Comparison of ENCODE assay signal across 9 mouse cellular contexts in genomic region chr17:83218722-83219121, GRCm38 (mm10). TPM values are rescaled to one million over a fixed set of nuclear protein-coding genes. Genes with fewer than 3 reads are reported as not detected.
DNase-seq lines count a peak whose midpoint lies in the region; ATAC-seq lines count a peak whose summit lies in the region.
"Had no signal": no experiment of that assay in that cellular context is flagged by ENCODE, and none has a peak within 500 bp of the region (broad histone marks: within the 10 kb centered on the region; RNA-seq: fewer than 3 reads in every experiment).

No protein-coding gene starts in this region.

- WGBS in kidney, embryonic 15.5 days, result 49% methylated on average over 6 of the region's 6 CpGs
- 50% methylated on average over 6 of the region's 6 CpGs for WGBS in forebrain, embryonic 12.5 days
- 58% methylated on average over 6 of the region's 6 CpGs for WGBS in intestine, embryonic 14.5 days

- H3K4me1 ChIP-seq in kidney, embryonic 15.5 days, result peaks cover 81% of the 10 kb centered on the region
- peaks cover 66% of the 10 kb centered on the region for H3K4me1 ChIP-seq in forebrain, embryonic 12.5 days
- peaks cover 60% of the 10 kb centered on the region for H3K4me1 ChIP-seq in intestine, embryonic 14.5 days (replicated peaks; ENCODE audit: control insufficient read depth, insufficient read depth, low read length)

- DNase-seq in kidney, adult 18-20 months, result no peak
- DNase-seq in intestine, embryonic 14.5 days (ENCODE audit: low spot score), result no peak
- DNase-seq in neural tube, embryonic 10.5 days (ENCODE audit: extremely low spot score, low spot score), result peak; percentile 21
- no peak for DNase-seq in cerebellum, adult 8-10 months
- DNase-seq in right cerebral cortex, adult 2 months (ENCODE audit: low spot score in 2 of 2), result no peak
- DNase-seq in right cerebral cortex, postnatal 25 days, result no peak
- DNase-seq: adrenal gland, adult 8-10 months had no signal

- ATAC-seq in kidney, embryonic 15.5 days (replicated peaks; ENCODE audit: low FRiP score), result no peak
- ATAC-seq in forebrain, embryonic 12.5 days (ENCODE audit: low FRiP score), result no peak
- ATAC-seq in intestine, embryonic 14.5 days (replicated peaks; ENCODE audit: low FRiP score, low TSS enrichment, low read depth), result no peak

- peak overlapping the region; percentile 88 for H3K4me3 ChIP-seq in kidney, embryonic 15.5 days (replicated peaks)
- peak overlapping the region; percentile 69 for H3K4me3 ChIP-seq in forebrain, embryonic 12.5 days (replicated peaks)
- peak overlapping the region; percentile 89 for H3K4me3 ChIP-seq in intestine, embryonic 14.5 days (ENCODE audit: low read depth, low read length)

- peaks cover 29% of the 10 kb centered on the region for H3K36me3 ChIP-seq in kidney, embryonic 15.5 days
- H3K36me3 ChIP-seq in forebrain, embryonic 12.5 days (replicated peaks), result peaks cover 19% of the 10 kb centered on the region; the same call in 1 of the 2 replicates
- H3K36me3 ChIP-seq in intestine, embryonic 14.5 days (ENCODE audit: control insufficient read depth, insufficient read depth, low read length), result peaks cover 36% of the 10 kb centered on the region

- H3K9ac ChIP-seq in kidney, embryonic 15.5 days, result peak overlapping the region; percentile 98
- H3K9ac ChIP-seq in forebrain, embryonic 12.5 days, result peak overlapping the region; percentile 42; the same call in 1 of the 2 replicates
- H3K9ac ChIP-seq in intestine, embryonic 14.5 days (ENCODE audit: low read length), result peak overlapping the region; percentile 98

- peak overlapping the region; percentile 95 for H3K4me2 ChIP-seq in kidney, embryonic 15.5 days
- peak overlapping the region; percentile 96 for H3K4me2 ChIP-seq in forebrain, embryonic 12.5 days
- peak overlapping the region; percentile 89 for H3K4me2 ChIP-seq in intestine, embryonic 14.5 days (ENCODE audit: low read length)

- no peaks in the 10 kb centered on the region for H3K27me3 ChIP-seq in kidney, embryonic 15.5 days
- peaks cover 34% of the 10 kb centered on the region for H3K27me3 ChIP-seq in forebrain, embryonic 12.5 days
- no peaks in the 10 kb centered on the region for H3K27me3 ChIP-seq in intestine, embryonic 14.5 days (replicated peaks; ENCODE audit: control insufficient read depth, insufficient read depth, low read length)

- no peaks in the 10 kb centered on the region for H3K9me3 ChIP-seq in kidney, embryonic 15.5 days (replicated peaks)
- H3K9me3 ChIP-seq in forebrain, embryonic 12.5 days, result no peaks in the 10 kb centered on the region
- H3K9me3 ChIP-seq in intestine, embryonic 14.5 days (ENCODE audit: control insufficient read depth, low read length), result no peaks in the 10 kb centered on the region

- H3K27ac ChIP-seq in kidney, embryonic 15.5 days, result peak overlapping the region; percentile 89
- peak overlapping the region; percentile 19; the same call in 1 of the 2 replicates for H3K27ac ChIP-seq in forebrain, embryonic 12.5 days
- peak overlapping the region; percentile 19 for H3K27ac ChIP-seq in intestine, embryonic 14.5 days (ENCODE audit: low read depth)

RNA-seq across cellular contexts. Expression of gene Pkdcc, which starts 3.6 kb away (rescaled TPM):
- 29.3 and 33.2 TPM in 2 replicates for polyA plus RNA-seq in kidney, embryonic 15.5 days (2015; fragmentation: Nextera tagmentation; extraction: Ambion mirVana)
- polyA plus RNA-seq in forebrain, embryonic 12.5 days (2016; fragmentation: Nextera tagmentation; extraction: Ambion mirVana), result 7.1 and 10.8 TPM in 2 replicates
- polyA plus RNA-seq in intestine, embryonic 14.5 days (2014; fragmentation: Nextera tagmentation; extraction: Ambion mirVana), result 33.3 and 44.2 TPM in 2 replicates

Comparison
In these comparisons a context has a peak if more than half of its experiments do, and no peak if none do; other contexts are left out.
1. H3K27ac ChIP-seq: peak in every context shown above with its lines; median percentile 89 in kidney, embryonic 15.5 days; 19 in forebrain, embryonic 12.5 days; 19 in intestine, embryonic 14.5 days.
2. H3K9ac ChIP-seq: peak in every context shown above with its lines; median percentile 98 in kidney, embryonic 15.5 days; 98 in intestine, embryonic 14.5 days; 42 in forebrain, embryonic 12.5 days.